Mouse (Mus musculus) stomach, postnatal 0 days (tissue): ENCODE results near the gene Atg14.

Source experiments
- CTCF ChIP-seq: IDR thresholded peaks from 2 replicates; pipeline ENCODE4 v1.5.1; 2016; ENCODE audit warnings: antibody characterized with exemption, low read depth, mild to moderate bottlenecking, moderate library complexity
- EP300 ChIP-seq: optimal IDR thresholded peaks from 2 replicates; pipeline ENCODE3; 2016; ENCODE audit warnings: antibody characterized with exemption

DNA sequence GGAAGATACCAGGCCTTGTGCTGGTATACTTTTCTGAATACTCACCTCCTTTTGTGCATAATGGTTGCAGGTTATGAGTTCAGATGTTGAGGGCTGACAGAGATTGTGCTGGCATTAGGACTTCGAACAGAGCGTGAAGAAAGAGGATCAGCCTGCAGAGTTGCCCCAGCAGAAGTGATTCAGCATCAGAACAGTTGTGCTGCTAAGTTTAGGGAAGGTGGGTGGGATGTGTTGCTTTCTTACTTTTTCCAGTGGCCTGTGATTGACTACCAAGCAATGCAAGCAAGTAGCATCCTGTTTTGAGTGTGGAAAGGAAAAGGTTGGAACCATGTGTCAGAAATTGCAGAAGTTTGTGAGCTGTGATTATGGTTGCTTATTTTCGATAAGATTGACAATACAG lies 56.8 kb downstream of the Atg14 start:
- TF ChIP-seq CTCF, result no peak
- TF ChIP-seq EP300, result no peak
